Mouse (Mus musculus): ENCODE measurements at regions not wholly inside any gene's neighbourhood (a gene's known extent, or its start where the extent isn't known, plus 50 kb on each side); places are given as distances from the start of the nearest gene placed in this dataset.
A peak's percentile ranks its signal among the peaks of the same experiment; 100 is the strongest.
"Not testable (repeated sequence)": the region's sequence is repeated elsewhere in the genome, so short reads cannot be mapped to it uniquely, and the experiment has no call there.

DNA sequence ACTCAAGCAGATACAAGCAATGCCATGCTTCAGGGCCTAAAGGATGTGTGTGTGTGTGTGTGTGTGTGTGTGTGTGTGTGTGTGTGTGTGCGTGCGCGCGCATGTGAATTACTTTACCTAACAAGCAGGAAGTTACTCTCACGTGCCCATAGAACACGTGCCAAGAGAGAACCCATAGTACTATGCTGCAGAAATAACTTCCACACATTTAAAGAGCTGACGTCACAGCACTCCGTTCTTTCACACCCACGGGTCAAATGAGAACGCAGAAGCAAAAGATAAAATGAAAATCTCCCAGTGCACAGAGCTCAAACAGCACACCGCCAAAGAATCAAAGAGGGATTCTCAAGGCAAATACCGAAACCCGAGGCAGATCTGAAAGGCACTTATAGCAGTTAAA is 195.9 kb downstream of the Unc5cl start:
- DNase-seq (ENCODE audit: low spot score in 2 of 2) = peak in 1 of 2 experiments; percentile 16

DNA sequence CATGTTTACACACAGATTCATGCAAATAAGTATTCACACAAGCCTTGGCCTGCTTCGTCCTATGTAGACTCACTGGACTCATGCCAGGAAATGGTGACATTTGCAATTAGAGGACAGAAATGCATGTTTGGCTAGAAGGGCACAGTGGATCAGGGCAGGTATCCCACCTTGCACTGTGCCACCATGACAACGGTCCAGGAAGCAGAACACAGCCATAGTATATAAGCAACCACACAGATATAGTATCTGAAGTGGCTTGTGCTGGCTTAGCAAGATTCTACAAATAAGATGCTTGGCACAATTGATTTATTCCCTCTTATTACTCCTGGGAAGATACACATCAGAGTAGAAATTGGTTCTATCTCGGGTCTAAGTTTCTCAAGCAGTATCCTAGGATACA is 218.0 kb downstream of the Unc5cl start:
- DNase-seq (ENCODE audit: low spot score in 2 of 2) = no peak

DNA sequence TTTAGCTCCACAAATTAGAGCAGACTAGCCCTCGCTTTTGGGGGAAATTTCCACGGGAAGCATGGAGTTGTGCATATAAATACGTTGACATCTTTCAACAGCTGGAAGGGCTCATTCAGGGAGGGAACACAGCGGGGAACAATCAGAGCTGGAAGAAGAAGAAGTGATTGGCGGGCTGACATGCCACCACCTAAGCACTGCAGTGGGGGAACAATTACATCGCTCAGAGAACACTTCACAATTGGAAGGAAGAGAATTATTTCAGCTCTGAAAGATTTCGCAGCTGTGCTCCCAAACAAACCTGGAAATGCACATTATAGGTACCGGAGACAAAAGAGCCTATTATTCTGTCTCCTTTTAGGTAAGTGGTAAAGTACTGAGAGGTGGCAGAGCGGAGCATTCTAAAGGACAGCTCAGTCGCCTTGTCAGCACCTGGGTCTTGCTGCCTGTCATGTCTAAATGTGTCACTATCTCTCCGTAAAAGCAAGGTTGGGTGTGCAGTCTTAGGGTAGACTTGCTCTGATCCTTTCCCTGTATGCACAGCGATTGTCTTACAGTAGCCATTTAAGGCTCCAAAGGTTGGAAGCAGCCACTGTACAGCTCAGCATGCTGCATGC is 223.6 kb downstream of the Unc5cl start:
- no peak for DNase-seq (ENCODE audit: low spot score in 2 of 2)

DNA sequence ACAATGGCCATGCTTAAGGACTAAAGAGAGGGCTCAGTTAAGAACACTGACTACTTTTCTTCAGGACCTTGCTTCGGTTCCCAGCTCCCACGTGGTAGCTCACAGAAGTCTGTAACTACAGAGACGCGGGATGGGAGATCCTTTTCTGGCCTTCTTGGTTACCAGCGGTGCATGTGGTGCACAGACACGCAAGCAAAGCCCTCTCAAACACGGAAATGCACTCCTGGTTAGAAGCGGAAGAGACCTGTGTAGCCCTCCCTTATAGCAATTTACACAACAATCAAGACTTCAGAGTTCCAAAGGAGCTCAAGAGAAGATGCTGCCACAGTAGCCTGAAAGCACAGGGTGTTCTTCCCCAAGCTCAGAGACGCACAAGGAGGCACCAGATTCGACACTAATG is 225.6 kb downstream of the Unc5cl start:
- DNase-seq (ENCODE audit: low spot score in 2 of 2) = no peak

DNA sequence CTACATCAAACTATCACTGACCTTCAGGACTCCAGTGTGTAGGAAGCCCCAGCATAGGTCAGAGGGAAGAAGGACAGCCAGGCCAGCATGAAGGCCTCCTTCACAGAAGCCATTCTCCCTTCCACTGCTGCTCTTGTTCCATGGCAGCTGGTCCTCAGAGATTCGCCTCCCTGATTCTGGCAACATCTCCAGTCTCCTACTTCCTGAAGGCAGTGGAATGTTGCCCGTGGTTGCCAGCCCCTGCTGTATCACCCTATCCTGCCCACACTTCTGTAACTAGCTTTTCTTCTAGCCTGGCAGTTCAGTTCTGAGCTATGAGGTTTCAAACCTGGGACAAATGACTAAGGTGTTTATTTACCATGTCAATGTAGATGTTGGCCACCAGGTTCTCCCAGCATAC is 234.2 kb downstream of the Unc5cl start:
- peak in 1 of 2 experiments; percentile 9 for DNase-seq (ENCODE audit: low spot score in 2 of 2)

DNA sequence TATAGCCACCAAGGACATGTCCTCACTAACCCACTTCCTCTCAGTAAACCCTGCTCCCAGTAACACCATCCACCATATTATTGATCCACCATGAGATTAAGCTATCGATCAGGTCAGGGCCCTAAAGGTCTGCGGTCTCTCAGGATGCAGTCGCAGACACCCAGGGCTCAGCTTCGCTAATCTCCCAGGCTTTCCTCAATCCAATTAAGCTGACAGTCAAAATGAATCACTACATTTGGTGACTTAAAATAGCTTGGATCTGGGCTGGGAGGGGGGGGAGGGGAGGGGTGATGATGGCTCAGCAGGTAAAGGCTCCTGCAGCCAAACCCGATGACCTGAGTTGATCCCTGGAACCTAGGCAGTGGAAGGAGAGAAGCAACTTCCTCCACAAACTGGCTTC is 233.7 kb upstream of the Lrfn2 start:
- no peak for DNase-seq (ENCODE audit: low spot score in 2 of 2)

DNA sequence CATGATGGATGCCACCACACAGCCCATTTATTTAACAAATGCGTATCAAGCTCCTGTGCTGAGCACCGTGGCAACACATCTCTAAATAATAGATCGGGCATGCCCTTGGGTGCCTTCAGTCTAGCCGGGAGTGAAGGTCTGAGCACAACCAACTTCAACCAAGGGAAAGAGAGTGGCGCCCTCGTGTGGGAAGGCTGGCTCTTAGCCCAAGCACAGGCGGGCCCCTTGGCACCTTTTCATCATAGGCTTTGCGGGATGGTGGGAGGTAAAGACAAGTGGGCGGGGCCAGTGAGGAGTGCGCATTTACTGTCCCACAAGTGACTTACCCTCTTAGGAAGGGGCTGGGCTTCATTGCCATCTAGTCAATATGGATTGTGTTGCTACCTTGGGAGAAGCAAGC is 231.6 kb upstream of the Lrfn2 start:
- DNase-seq (ENCODE audit: low spot score in 2 of 2) = no peak

DNA sequence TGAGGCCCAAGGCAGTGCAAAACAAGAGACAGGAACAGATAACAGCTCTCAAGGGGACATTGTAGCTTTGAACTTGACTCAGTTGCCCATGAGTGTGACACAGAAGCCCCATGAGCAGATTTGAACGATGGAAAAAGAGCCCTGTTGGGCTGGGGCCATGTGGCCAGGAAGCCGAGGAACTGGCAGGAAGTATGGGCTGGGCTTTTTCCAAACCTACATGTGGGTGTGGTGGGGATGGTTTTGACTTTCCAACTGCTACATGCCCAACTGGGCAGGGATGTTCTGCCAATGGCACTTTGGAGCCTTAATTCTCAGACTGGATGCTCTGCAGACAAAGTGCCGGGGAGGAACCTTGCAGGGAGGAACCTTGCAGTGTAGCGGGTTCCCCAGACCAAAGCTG is 211.7 kb upstream of the Lrfn2 start:
- no peak for DNase-seq (ENCODE audit: low spot score in 2 of 2)

DNA sequence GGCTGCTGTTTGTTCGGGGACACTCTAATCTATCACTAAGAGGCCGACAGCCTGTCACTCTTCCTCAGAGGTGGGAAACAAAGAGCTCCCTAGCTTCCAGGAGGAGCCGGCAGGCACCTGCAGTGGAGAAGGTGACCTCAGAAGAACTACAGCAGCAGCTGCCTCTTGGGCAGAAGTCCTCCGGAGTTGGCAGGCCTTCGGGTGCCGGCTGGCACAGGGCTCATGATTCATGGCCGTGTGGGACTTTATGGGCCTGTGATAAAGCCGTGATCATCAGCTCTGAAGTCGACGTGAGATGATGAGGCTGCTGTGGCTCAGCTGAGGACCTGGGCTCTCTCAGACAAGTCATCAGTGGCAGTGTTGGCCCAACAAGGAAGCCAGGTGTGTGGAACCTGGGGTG is 208.9 kb upstream of the Lrfn2 start:
- no peak for DNase-seq (ENCODE audit: low spot score in 2 of 2)

DNA sequence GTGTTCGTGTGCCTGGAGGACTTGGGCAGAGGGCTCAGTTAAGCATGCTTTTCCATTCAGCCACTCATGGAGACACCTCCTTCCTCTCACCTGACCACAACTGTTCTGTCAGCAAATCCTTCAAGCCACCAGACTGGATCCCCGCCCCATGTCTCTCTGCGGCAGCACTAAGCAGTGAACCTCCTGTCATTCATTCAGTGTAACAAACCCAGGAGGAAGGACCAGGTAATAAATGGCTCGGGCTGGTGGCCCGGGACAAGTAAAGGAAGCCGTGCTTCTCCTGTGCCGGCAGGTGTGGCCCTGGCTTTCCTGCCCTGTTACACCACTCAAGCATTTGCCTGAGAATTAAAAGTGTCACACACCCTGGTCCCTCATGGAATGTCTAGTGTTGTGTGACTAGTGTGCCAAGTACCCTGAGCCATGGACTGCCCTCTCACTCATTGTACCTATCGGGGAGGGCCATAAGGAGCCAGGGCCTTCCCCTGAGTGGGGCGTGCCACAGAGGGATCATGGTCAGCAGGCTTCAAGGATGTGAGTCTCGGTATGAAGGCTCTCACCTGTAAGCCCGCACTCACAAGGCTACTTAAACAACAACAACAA is 207.6 kb upstream of the Lrfn2 start:
- DNase-seq (ENCODE audit: low spot score in 2 of 2) = no peak

DNA sequence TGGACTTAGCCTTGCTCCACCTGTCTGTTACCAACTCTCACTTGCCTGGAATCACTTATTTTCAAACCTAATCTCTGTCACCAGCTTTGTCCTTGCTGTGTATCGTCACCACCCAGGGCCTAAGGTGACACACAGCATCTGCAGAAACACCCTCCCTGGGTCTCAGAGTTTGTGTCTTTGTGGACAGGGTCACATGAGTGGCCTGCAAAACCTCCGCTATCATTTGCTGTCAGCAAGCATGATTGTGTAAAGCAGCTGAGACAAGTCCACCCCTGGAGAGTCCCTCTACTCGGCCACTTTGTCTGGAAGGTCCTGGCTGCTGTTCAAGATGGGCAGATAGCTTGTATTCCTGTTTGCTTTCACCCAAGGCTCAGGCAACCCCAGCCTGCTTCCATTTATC is 205.7 kb upstream of the Lrfn2 start:
- no peak for DNase-seq (ENCODE audit: low spot score in 2 of 2)

DNA sequence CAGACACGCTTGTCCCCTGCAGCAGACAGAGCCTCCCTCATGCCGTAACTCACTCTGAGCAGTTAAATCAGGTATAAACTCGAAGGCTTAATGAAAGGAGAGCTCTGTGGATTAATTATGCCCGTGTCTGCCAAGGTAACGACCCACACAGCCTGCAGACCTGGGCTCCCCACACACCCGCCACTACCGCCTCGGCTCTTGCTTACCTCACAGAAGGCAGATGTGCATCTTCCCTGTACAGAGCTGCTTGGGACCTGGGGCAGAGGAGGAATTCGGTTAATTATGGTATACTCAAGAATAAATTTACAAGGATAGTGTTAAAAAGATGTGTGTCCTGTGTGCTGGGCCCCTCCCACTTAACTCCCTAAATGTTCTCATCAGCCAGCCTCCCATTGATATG is 198.4 kb upstream of the Lrfn2 start:
- DNase-seq (ENCODE audit: low spot score in 2 of 2) = no peak

DNA sequence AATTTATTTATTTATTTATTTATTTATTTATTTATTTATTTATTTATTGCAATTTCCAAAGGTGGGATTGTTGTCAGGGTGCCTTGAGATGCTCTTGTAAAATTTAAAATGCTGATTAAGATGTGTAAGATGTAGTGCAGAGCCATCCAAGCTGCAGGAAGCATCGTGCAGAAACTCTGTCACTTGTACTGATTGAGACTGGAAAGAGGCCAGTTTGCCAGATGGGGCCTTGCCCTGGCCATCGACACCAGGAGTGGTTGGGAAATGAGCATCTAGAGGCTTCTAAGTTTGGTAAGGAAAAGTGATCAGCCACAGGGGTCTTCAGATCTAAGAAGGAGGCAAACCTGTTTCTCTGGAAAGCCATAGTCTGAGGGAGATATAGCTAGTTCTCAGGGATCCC is 195.0 kb upstream of the Lrfn2 start:
- not testable (repeated sequence) for DNase-seq (ENCODE audit: low spot score in 2 of 2)

DNA sequence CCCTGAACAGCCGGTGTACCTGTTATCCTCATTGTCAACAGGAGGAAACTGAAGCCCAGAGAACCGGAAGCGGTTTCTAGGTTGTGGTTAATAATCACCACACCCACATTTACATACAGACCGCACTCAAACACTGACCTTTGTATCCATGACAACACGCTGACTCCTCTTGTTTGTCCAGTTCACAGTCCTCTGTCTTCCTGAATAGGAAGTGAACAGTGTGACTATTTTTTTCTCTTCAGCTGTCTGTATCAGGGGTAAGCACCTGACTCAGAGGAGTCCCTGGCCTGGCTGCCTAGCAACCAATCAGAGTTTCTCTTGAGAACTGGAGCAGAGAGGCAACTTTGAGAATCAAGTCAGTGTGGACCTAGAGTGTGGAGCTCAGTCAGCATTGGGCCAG is 193.5 kb upstream of the Lrfn2 start:
- no peak for DNase-seq (ENCODE audit: low spot score in 2 of 2)

DNA sequence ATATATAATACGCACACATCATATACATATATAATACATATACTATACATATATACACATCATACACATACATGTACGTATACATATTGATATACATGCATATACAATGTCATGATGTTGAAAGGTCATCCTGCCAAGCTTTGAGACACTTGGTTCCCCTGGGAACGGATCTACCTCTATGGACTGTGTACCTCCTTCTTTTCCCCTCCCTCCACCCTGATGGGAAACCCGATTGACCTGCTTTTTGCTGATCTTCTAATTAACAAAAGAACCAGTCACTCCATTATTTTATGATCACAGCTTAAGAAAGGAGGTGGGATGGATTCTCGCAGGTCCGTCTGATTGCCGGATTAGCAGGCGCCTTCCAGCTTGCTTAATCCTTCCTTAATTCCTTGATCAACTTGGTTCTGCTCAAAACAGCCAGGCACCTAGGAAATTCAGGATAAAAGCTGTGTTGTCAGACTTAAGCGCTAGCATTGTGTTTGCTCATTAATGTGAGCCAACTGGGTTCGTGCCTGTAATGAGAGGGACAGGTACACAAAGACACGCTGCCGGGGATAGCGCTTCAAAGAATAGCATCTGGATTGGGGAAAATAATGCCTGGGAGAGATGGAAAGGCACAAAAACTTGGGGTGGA is 189.3 kb upstream of the Lrfn2 start:
- no peak for DNase-seq (ENCODE audit: low spot score in 2 of 2)

DNA sequence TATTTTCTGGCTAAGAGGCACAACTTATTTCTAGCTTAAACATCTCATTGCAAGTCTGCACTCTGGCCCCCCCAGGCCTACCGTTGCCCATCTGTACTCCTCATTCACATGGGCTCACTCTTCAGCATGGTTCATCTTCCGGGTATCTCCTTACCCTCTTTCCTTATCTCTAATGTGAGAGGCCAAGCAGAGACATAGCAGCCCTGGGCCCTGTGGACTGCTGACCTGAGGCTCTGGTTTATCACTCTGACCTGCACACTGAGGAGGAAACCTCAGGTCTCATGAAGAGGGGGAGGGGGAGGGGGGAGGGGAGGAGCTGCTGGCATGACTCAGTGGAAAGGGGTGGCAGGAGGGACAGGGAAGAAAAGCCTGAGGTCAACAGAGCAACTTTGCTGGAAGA is 162.1 kb upstream of the Lrfn2 start:
- no peak for DNase-seq (ENCODE audit: low spot score in 2 of 2)

DNA sequence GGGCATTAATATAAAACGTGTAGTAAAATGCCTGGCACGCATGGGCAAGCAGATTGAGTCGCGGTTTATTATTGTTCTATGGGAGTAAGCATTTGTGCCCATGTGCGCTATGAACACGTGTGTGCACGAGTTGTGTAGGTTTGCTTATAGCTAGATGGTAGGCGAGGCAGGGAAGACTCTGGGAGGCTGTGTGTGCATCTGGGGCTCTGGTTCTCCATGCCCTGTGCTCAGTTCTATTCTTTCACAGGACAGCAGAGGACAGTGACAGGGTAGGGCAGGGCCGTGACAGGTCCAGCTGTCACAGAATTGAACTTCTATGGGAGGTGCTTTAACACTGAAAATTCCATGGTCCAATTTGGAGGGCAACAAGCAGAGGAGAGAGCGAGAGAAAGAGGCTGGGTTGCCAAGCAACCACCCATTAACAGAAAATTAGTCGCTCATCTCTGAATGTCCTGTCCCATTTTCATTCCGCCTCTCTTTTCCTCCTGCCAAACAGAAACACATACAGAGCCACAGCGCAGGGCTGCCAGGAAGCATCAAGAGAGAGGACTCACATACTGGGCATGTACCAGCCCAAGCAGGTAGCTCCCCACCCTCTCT is 160.4 kb upstream of the Lrfn2 start:
- peak in 1 of 2 experiments; percentile 25 for DNase-seq (ENCODE audit: low spot score in 2 of 2)

DNA sequence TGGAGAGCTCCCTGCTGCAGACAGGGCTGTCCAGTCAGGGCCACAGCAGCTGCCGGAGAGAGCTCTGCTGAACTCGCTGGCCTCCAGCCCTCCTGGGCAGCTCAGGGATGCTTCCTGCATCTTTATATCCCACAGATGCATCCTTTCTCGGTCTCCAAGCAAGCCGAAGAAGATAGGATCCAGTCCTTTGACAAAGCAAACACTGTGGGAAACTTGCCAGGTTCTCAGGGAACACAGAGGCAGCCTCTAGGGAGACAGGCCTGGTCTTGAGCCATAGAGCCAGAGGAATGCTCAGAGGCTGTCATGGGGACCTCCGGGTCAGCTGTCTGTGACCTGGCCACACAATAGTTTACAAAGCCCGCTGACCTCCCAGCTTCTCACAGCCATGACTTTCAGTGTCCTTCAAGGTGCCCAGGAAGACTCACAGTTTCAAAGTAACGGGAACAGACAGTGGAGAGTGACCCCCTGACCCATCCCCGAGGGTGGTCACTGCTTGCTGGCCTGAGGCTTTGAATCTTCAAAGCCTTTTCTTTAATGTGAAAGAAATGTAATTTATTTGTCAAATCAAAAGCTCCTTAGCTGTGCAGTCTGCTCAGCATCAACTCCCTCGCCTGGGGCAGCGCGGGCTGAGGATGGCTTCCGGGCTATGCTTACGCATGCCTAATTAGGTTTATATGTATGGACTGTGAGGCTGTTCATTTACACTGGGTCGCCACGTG is 157.8 kb upstream of the Lrfn2 start:
- DNase-seq (ENCODE audit: low spot score in 2 of 2) = no peak

DNA sequence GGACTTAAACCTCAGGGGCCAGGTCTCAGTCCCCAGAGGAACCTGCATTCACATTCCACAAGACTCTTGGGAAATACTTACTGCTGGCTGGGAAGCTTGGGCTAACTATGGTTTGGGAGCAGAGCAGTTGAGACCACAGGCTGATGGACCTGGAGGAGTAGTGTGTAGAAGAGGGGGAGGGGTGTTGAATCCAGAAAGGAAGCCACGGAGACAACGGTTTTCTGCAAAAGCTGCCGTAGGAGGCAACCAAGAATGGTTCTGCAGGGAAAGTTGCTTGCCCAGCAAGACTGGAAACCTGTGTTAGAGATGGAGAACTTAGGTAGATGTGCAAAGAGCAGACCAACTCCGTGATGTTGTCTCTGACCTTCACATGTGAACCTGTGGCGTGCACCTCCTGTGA is 156.7 kb upstream of the Lrfn2 start:
- no peak for DNase-seq (ENCODE audit: low spot score in 2 of 2)

DNA sequence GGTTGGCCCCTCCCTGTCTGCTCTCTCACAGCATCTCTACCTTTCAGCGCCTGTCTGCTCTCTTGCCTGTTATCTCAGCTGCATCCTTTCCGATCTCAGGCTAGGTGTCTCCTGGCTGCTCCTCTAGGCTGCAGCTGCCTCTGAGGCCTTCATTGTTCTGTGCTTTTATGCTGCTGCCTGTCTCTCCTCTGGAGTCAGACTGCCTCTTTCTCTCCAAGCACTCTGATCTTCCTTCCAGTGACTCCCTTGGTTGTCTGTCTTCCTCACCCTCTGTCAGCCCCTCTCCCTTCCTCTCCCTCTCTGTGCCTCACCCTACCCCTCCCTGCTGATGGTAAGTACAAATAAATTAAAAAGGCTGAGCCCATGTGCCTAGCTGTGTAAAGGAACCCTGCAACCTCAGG is 155.7 kb upstream of the Lrfn2 start:
- DNase-seq (ENCODE audit: low spot score in 2 of 2) = no peak

DNA sequence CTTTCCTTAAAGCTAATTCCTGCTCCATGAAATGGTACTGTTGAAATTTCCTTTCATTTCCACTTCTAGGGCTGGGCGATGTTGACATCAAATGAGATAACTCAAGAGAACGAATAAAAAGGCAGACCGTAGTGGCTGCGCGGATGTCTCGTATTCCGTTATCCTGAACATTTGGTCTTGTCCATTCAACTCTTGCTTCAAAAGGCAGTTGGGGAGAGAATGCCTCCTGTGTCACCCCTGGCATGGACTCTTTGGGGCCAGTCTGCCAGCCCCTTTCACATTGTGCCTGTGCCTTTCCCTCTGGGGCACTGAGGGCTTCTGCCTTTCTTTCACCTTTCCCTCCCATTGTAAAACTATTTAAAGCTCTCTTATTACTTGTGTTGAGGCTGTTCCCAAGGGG is 152.0 kb upstream of the Lrfn2 start:
- DNase-seq (ENCODE audit: low spot score in 2 of 2) = no peak

DNA sequence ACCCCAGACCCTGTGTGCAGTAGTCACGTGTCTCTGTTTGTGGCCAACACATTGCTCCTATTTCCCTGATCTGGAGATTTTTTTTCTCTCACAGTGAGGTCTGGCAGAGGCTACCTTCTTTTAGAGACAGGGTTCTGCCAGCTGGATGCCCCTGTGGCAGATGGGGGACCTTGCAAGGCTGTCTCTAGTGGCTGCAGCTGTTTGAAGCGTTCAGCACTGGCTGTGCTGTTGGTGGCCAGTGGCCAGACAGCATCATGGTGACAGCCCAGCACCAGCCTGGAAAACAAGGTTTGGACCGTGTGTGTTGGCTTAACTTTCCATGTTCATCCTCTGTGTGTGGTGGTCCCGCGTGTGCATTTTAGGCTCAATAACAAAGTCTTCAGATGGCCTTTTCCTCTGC is 147.8 kb upstream of the Lrfn2 start:
- DNase-seq (ENCODE audit: low spot score in 2 of 2) = no peak

DNA sequence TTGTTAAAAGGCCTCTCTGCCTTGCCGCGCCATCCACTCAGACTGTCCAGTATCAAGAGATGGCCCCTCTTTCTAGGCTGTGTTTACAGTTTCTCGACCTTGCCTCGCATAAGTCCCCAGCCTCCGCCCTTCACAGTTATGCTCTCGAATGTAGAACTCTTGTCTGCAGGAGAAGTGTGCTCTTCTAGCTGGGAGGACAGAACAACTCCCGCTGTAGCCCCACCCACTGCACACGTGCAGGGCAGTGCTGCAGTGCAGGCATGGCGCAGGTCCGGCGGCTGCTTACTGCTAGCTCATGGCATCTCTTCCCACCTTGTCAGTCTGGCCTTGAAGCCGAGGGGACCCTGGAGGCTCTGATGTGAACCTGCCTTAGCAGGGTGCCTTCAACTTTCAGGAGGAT is 145.7 kb upstream of the Lrfn2 start:
- no peak for DNase-seq (ENCODE audit: low spot score in 2 of 2)
